Mouse (Mus musculus): ENCODE results near the gene Mkrn3. TPM values are rescaled to one million over a fixed set of nuclear protein-coding genes. Genes with fewer than 3 reads are reported as not detected.

The Mkrn3 gene
- polyA plus RNA-seq (2012; ENCODE audit: insufficient read depth, insufficient read length, missing spikeins) = not detected in 2 replicates

DNA sequence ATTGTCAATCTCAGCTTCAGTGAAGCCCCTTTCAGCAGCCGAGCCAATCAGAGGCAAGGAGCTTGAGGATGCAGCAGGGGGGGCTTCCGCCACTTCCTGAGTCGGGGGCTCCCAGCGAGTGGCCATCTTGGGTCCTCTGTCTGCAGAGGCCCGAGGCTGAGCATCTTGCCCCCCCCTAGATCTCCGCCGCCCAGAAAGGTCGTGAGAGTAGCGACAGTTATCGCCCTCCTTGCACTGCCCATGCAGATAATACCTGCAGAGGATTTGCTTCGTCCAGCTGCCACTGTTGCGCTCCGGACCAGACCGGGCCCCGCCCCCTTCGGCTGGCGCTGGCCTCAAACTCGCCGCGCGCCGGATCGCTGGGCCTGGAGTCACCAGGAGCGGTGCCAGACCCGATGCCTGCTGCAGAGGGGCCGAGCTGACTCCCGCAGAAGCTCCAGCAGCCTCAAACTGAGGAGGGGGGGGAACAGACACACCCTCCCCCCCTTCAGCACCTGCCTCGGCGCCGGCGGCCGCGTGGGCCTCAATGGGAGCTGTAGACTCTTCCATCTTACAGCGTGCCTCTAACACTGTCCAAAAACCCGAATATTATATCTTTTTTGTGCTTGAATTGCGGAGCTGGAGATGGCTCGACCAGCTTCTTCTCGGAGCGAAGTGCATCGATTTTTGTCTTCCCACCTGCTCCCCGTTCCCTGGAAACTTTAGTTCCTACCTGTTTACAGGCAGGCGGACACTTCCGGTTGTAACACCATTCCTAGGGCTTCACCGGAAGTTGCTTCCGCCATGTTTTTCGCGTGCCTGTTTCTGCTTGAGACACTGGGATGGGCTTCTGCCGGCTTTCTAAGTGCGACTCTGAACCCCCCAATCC is at the start of gene Mkrn3:
Gene Mkrn3 (minus strand): TSS at position 647 of the 868 bp plus-strand sequence.
- no peak within 1 kb of the TSS for H3K27ac ChIP-seq (replicated peaks; ENCODE audit: low read depth, low read length)
- H3K4me1 ChIP-seq (ENCODE audit: control insufficient read depth, insufficient read depth, insufficient read length, low read length) = no peaks in the 10 kb centered on the region
- peak within 1 kb of the TSS; percentile 81 for H3K4me3 ChIP-seq (ENCODE audit: insufficient read depth, low read depth, low read length)

DNA sequence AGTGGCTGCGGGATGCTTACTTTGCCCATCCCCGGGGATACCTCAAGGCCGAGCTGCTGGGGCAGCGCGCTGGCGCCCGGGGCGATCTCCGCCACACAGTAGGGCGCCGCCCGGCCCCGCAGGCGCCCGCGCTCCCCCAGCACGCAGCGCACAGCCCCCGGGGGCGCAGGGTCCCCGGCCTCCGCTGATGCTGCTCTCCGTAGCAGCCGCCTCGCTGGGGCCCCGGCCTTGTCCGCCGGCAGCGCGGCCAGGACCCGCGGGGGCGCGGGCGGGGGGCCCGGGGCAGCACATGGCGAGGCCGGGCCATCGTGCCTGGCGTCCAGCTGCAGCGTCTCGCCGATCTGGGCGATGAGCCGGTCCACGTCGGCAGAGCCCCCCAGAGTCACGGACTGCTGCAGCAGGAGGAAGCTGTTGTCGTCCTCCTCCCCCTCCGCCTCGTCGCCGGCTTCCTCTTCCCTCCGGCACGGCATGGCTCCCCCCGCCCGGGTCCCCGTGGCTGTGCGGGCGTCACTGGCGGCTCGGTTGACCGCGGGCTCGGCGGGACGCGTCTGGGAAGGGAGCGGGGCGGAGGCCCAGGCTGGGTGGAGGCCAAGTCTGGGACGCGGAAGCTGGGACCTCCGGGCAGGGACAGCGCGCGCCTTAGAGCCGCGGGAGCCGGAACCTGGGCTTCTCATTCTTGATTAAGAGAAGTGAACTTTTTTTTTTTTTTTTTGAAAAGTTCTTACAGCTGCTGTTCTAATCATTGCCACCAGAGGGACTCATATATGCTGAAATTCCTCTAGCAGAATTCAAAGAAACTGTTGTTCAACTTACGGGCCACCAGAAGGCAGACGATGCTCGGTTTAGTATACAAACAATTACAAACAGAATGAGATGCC is 44.2 kb upstream of the Mkrn3 start, which contains the start of gene Peg12:
Gene Peg12 (minus strand): TSS at position 633 of the 878 bp plus-strand sequence.
- H3K27ac ChIP-seq (replicated peaks; ENCODE audit: low read depth, low read length) = peak within 1 kb of the TSS; percentile 36; the same call in 1 of the 2 replicates

GRCm38 (mm10) chr7:62463007-62463877 is 43.3 kb upstream of the Mkrn3 start:
- no peaks in the 10 kb centered on the region for H3K4me1 ChIP-seq (ENCODE audit: control insufficient read depth, insufficient read depth, insufficient read length, low read length)
- no peak overlapping the region for H3K27ac ChIP-seq (replicated peaks; ENCODE audit: low read depth, low read length)

More for the DNA sequence above, 44.2 kb upstream of the Mkrn3 start, which contains the start of gene Peg12:
- Histone ChIP-seq H3K4me1 (ENCODE audit: control insufficient read depth, insufficient read depth, insufficient read length, low read length) (no peaks in the 10 kb centered on the region), H3K4me3 (ENCODE audit: insufficient read depth, low read depth, low read length) (peak within 1 kb of the TSS; percentile 67)

DNA sequence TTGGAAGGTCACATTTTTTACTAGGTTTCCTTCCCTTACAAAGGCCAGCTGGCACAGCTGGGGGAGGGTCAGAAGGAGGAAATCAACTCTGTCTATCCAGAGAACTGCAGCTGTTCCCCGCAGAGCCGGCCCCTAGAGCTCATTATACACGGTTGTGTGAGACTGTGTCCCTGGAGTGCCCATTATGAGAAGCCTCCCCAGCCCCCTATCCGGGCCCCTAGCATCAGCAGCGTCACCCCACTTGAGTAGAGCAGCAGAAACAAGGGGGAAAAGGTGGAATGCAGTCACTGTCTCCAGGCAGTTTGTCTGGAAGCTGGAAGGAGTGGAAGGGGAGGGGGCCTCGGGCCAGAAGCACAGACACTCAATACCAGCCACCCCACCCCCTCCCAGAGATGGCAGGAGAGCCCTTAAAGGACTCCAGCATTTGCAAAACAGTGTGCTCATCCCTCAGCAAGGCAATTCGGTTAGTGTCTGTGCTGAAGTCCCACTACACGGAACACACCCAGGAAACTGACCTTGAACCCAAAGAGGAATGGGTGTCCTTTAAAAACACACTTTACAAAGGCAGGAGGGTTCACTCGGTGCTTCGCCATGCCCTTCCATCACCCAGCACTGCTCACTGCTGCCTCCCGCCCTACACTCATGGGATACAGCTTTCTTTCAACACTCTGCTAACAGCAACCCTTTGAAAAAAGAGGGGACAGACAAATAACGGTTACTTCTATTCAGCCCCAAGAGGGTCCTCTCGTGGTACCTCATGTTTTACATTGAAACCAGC is 42.5 kb upstream of the Mkrn3 start:
- Histone ChIP-seq H3K27ac (replicated peaks; ENCODE audit: low read depth, low read length) (no peak overlapping the region), H3K4me1 (ENCODE audit: control insufficient read depth, insufficient read depth, insufficient read length, low read length) (no peaks in the 10 kb centered on the region), H3K4me3 (ENCODE audit: insufficient read depth, low read depth, low read length) (no peak overlapping the region; the same call in 1 of the 2 replicates)

More at GRCm38 (mm10) chr7:62463007-62463877, 43.3 kb upstream of the Mkrn3 start:
- peak overlapping the region; percentile 67 for H3K4me3 ChIP-seq (ENCODE audit: insufficient read depth, low read depth, low read length)

GRCm38 (mm10) chr7:62452353-62452752 is 32.4 kb upstream of the Mkrn3 start:
- Histone ChIP-seq H3K27ac (replicated peaks; ENCODE audit: low read depth, low read length) (no peak overlapping the region), H3K4me3 (ENCODE audit: insufficient read depth, low read depth, low read length) (no peak overlapping the region), H3K4me1 (ENCODE audit: control insufficient read depth, insufficient read depth, insufficient read length, low read length) (no peaks in the 10 kb centered on the region)

- H3K4me1 ChIP-seq (ENCODE audit: control insufficient read depth, insufficient read depth, insufficient read length, low read length) = no peaks in the 10 kb centered on the region
These were observed 25.7 kb upstream of the Mkrn3 start for GRCm38 (mm10) chr7:62445431-62446165.

GRCm38 (mm10) chr7:62436394-62436793 is 16.5 kb upstream of the Mkrn3 start:
- Histone ChIP-seq H3K27ac (replicated peaks; ENCODE audit: low read depth, low read length) (no peak overlapping the region), H3K4me1 (ENCODE audit: control insufficient read depth, insufficient read depth, insufficient read length, low read length) (no peaks in the 10 kb centered on the region), H3K4me3 (ENCODE audit: insufficient read depth, low read depth, low read length) (no peak overlapping the region)

More at GRCm38 (mm10) chr7:62445431-62446165, 25.7 kb upstream of the Mkrn3 start:
- H3K27ac ChIP-seq (replicated peaks; ENCODE audit: low read depth, low read length) = no peak overlapping the region
- H3K4me3 ChIP-seq (ENCODE audit: insufficient read depth, low read depth, low read length) = no peak overlapping the region

GRCm38 (mm10) chr7:62433243-62433642 is 13.3 kb upstream of the Mkrn3 start:
- Histone ChIP-seq H3K27ac (replicated peaks; ENCODE audit: low read depth, low read length) (no peak overlapping the region), H3K4me1 (ENCODE audit: control insufficient read depth, insufficient read depth, insufficient read length, low read length) (no peaks in the 10 kb centered on the region), H3K4me3 (ENCODE audit: insufficient read depth, low read depth, low read length) (no peak overlapping the region)

DNA sequence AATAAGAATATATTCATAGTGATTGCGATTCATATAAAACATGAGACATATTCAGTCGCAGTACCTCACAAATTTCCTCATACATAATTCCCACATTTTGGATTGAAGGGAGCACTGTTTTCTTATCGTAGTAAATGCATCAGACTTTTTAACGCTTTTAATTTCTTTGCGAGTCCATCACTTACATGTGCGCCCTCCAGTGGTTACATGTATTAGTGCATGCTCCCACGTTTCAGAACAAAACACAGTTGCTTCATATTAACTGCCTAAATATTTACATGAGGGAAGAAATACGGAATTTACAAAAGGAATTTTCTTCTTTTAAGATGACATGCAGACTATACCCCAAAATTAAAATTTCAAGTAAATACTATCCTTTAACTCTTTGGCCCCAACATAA is 8.4 kb upstream of the Mkrn3 start:
- Histone ChIP-seq H3K4me3 (ENCODE audit: insufficient read depth, low read depth, low read length) (no peak overlapping the region), H3K4me1 (ENCODE audit: control insufficient read depth, insufficient read depth, insufficient read length, low read length) (no peaks in the 10 kb centered on the region), H3K27ac (replicated peaks; ENCODE audit: low read depth, low read length) (no peak overlapping the region)

- no peak overlapping the region for H3K27ac ChIP-seq (replicated peaks; ENCODE audit: low read depth, low read length)
- H3K4me3 ChIP-seq (ENCODE audit: insufficient read depth, low read depth, low read length) = no peak overlapping the region
- no peaks in the 10 kb centered on the region for H3K4me1 ChIP-seq (ENCODE audit: control insufficient read depth, insufficient read depth, insufficient read length, low read length)
These were observed 3.3 kb upstream of the Mkrn3 start for GRCm38 (mm10) chr7:62423210-62423609.

DNA sequence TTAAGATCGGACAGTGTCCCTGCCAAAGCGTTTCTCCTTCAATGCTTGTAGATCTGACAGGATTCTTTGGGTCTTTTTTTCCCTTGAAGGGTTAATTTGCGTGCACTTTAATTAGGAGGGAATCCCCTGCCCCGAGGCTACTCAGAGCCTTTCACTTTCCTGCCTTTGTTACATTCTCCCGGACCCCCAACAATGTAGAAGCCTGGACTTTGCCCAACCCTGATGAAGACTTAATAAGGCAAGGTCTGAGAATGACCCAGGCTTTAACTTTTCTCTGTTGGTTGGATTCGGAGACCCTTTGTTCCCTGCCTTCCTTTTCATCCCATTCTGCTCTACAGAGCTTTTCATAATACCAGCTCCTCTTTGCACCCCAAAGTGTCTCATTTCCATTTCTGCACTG is 627 bp upstream of the Mkrn3 start:
- Histone ChIP-seq H3K4me3 (ENCODE audit: insufficient read depth, low read depth, low read length) (no peak overlapping the region), H3K4me1 (ENCODE audit: control insufficient read depth, insufficient read depth, insufficient read length, low read length) (no peaks in the 10 kb centered on the region), H3K27ac (replicated peaks; ENCODE audit: low read depth, low read length) (no peak overlapping the region)

GRCm38 (mm10) chr7:62419105-62419492 is 840 bp downstream of the Mkrn3 start:
- no peak overlapping the region for H3K27ac ChIP-seq (replicated peaks; ENCODE audit: low read depth, low read length)
- H3K4me3 ChIP-seq (ENCODE audit: insufficient read depth, low read depth, low read length) = peak overlapping the region; percentile 81
- no peaks in the 10 kb centered on the region for H3K4me1 ChIP-seq (ENCODE audit: control insufficient read depth, insufficient read depth, insufficient read length, low read length)

DNA sequence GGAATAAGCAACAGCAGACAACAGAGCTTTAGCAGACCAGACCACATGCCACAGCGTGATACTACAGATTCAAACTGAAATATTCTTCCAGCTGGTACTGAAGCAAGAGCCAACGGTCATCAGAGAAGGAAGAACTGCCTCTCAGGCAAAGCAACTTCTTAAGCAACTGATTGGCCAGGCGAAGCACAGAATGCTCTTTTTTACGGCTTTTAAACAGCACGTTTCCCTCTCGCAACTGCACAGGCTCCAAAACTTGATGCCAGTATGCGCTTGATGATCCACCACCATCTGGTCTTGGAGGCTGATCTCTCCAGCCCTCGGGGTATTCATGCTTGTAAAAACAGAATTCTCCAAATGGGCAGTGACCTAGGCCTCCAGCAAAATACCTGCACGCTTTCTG is 1.6 kb downstream of the Mkrn3 start:
- no peak overlapping the region for H3K4me3 ChIP-seq (ENCODE audit: insufficient read depth, low read depth, low read length)
- H3K27ac ChIP-seq (replicated peaks; ENCODE audit: low read depth, low read length) = no peak overlapping the region
- no peaks in the 10 kb centered on the region for H3K4me1 ChIP-seq (ENCODE audit: control insufficient read depth, insufficient read depth, insufficient read length, low read length)
